Mouse (Mus musculus): Measurements from ENCODE around the gene Retreg3.
"Not testable (repeated sequence)": the region's sequence is repeated elsewhere in the genome, so short reads cannot be mapped to it uniquely, and the experiment has no call there.

The Retreg3 gene

DNA sequence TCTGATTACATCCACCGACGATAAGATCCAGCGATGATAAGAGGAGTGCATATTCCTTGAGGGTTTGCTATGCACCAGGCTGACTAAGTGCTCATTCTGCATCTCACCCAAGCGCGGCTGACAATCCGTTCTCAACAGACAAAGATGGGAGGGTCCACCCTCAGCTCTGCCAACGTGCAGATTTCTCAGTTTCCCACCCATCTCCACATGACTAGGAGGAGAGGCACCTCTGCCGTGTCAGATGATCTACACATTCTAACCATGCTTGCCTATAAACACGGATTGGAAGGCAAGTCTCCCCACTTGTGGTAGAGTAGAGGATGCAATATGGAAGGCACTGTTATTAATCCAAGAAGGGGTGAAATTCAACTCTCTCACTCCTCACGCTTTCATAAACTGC lies 29.1 kb upstream of the Retreg3 start:
- no peak for DNase-seq (ENCODE audit: low spot score)

DNA sequence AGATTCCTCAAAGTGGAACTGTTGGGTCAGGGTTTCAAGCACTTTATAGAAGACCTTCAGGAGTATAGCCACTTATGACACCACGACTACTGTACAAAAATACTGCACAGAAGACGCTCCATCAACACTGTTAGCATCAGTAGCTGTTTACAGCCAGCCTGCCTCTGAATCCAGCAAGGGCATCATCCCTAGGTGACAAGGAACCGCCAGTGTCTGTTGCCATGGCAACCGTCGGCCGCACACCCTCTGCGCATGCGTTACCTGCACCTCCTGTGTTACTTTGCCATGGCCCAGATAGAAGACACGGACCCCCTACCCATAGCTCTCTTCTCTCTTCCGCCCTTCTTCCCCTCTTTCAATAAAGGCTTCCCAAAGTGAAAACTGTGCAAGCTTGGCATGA lies 26.7 kb upstream of the Retreg3 start:
- peak; percentile 59 for DNase-seq (ENCODE audit: low spot score)

- peak; percentile 86 for DNase-seq (ENCODE audit: low spot score)
Observed at GRCm38 (mm10) chr11:101143338-101144225, 23.9 kb upstream of the Retreg3 start.

DNA sequence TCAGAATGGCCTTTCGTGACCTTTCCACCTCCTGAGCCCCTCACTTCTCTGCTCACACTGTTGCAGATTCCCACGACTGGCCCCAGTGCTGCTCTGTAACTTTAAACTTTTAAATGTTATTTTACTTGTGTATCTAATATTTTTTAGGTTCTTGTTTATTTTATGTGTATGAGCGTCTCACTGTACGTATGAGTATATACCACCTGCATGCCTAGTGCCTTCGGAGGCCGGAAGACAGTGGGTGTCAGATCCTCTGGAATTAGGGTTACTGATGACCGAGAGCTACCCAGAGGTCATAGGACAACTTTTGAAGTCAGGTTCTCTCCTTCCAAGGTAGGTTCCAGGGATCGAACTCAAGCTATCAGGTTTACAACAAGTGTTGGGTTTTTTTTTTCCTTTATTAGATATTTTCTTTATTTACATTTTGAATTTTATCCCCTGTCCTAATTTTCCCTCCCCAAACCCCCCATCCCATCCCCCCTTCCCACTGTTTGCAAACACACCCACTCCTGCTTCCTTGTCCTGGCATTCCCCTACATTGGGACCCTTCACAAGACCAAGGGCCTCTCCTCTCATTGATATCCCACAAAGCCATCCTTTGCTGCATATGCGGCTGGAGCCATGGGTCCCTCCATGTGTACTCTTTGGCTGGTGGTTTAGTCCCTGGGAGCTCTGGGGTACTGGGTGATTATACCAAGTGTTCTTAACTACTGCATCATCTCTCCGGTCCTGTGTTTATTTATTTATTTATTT lies 22.7 kb upstream of the Retreg3 start:
- no peak for DNase-seq (ENCODE audit: low spot score)

GRCm38 (mm10) chr11:101141088-101141487 lies 21.4 kb upstream of the Retreg3 start:
- DNase-seq (ENCODE audit: low spot score): no peak

- DNase-seq (ENCODE audit: low spot score): peak; percentile 40
Observed at GRCm38 (mm10) chr11:101140164-101140819, 20.6 kb upstream of the Retreg3 start.

DNA sequence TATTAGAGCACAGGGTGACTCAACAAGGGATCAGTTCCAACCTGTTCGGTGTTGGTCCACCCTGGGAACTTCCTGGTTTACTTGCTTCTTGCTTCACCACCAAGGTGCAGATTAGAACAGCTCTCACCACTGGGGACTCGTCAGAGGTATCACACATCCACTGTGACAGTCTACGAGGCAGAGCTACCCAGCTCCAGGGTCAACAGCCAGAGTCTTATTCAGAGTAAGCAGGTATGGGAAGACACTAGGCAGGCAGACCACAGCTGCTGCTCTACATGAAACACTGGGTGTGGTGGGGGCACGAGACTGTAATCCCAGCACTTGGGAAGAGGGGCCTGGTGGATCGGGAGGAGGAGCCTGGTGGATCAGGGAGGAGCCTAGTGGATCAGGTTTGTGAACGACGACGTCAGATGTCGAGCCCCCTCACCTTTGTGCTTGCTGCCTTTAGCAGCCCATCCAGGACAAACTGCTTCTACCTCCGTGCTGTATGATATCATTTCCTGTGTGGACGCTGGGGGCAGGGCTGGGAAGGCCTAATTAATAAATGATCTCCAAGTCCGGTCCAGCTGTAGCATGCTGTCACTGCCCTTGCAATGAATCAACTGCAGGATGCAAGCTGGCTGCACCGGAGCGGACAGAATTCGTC lies 19.0 kb upstream of the Retreg3 start:
- peak; percentile 73 for DNase-seq (ENCODE audit: low spot score)

- no peak for DNase-seq (ENCODE audit: low spot score)
Observed at GRCm38 (mm10) chr11:101137000-101137399, 17.3 kb upstream of the Retreg3 start.

DNA sequence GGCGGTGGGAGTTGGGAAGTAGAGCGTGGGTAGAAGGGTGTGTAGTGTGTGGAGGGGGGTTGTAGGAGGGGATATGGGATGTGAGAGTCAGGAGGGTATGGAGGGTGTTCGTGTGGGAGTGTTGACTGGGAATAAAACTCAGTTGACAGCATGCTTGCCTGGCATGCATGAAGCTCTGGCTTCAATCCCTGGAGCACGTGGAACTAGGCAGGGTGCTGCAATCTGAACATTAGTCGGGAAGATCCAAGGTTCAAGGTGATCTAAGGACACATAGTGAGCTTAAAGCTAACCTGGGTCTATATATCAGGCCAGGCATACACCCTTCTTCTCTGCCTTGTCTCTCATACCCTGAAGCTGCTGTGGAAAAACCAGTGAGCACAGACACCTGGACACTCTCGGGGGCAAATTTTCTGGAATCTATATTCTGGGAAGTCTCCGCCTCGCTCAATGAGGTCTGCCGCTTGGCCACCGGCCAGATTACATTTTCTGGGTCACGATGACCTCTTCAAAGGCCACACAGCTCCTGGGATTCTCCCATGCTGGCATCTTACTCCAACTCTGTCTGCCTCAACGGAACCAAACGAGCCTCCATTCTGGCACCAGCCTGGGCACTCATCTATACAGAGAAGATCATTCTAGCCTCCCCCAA lies 14.6 kb upstream of the Retreg3 start:
- DNase-seq (ENCODE audit: low spot score): no peak

DNA sequence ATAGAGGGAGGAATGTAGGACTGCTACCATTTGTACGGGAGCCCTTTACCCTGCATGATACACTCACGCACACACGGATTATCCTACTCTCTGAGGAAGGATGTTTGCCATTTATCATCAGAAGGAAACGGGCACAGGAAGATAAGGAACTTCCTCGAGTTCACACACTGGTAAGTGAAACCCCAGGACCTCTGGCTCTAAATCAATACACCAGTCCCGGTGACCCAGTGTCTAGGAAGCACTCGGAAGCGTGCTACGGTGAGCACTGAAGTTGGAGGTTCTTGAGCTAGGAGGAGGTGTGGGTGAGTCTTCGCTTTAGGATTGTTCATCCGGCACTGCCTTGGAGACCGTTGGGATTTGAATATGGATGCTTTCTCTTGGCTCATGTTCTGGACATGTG lies 13.3 kb upstream of the Retreg3 start:
- DNase-seq (ENCODE audit: low spot score): no peak

- peak; percentile 49 for DNase-seq (ENCODE audit: low spot score)
Observed at GRCm38 (mm10) chr11:101131701-101132100, 12.0 kb upstream of the Retreg3 start.

DNA sequence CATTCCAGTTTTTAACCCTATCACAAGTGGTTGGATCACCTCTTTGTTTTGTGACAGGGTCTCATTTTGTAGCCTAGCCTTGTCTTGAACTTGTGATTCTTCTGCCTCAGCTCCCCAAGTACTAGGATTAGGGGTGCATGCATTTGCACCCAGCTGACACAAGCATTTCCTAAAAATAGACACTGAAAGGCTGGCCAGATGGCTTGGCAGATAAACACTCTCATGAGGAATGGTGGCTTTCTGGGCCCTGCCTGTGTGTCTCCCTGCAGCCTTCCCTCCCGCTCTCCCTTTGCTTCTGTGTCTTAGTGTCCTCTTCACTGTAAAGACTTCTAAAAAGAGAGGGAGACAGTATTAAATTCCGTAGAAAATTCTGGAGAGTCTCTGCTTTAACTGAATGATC lies 11.5 kb upstream of the Retreg3 start:
- no peak for DNase-seq (ENCODE audit: low spot score)

- DNase-seq (ENCODE audit: low spot score): no peak
Observed at GRCm38 (mm10) chr11:101130056-101130756, 10.5 kb upstream of the Retreg3 start.

GRCm38 (mm10) chr11:101128996-101129577 lies 9.4 kb upstream of the Retreg3 start:
- no peak for DNase-seq (ENCODE audit: low spot score)

GRCm38 (mm10) chr11:101127075-101127474 lies 7.4 kb upstream of the Retreg3 start:
- no peak for DNase-seq (ENCODE audit: low spot score)

DNA sequence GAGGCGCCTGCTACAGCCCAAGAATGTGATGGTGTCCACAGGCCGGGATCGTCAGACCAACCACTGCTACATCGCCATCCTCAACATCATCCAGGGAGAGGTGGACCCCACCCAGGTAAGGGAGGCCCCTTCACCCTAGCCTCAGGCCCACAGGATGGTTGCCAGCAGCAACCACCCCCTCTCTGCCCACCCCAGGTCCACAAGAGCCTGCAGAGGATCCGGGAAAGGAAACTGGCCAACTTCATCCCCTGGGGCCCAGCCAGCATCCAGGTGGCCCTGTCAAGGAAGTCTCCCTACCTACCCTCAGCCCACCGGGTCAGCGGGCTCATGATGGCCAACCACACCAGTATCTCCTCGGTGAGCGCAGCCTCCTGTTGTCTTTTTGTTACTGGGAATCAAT lies 5.3 kb upstream of the Retreg3 start:
- DNase-seq (ENCODE audit: low spot score): not testable (repeated sequence)

GRCm38 (mm10) chr11:101124494-101124893 lies 4.8 kb upstream of the Retreg3 start:
- not testable (repeated sequence) for DNase-seq (ENCODE audit: low spot score)

DNA sequence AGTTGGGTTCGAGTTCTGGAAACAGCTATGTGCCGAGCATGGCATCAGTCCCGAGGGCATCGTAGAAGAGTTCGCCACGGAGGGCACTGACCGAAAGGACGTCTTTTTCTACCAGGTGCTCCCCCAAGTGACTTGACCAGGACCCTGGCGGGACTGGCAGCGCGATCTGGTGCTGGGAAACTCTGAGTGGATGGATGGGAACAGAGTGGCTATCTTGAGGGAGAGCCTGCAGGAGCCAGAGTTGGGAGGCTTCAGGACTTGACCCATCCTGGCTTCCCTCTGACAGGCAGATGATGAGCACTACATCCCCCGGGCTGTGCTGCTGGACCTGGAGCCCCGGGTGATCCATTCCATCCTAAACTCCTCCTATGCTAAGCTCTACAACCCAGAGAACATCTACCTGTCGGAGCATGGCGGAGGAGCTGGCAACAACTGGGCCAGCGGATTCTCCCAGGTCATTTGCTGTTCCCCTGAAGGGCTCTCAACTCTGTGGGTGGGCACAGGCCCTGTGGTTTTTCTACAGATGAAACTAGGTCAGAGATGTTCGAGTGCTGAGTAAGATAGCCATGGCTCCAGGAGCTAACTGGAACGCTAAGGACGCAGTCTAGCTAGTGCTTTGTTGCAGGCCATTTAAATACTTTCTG lies 974 bp upstream of the Retreg3 start:
- no peak for DNase-seq (ENCODE audit: low spot score)

DNA sequence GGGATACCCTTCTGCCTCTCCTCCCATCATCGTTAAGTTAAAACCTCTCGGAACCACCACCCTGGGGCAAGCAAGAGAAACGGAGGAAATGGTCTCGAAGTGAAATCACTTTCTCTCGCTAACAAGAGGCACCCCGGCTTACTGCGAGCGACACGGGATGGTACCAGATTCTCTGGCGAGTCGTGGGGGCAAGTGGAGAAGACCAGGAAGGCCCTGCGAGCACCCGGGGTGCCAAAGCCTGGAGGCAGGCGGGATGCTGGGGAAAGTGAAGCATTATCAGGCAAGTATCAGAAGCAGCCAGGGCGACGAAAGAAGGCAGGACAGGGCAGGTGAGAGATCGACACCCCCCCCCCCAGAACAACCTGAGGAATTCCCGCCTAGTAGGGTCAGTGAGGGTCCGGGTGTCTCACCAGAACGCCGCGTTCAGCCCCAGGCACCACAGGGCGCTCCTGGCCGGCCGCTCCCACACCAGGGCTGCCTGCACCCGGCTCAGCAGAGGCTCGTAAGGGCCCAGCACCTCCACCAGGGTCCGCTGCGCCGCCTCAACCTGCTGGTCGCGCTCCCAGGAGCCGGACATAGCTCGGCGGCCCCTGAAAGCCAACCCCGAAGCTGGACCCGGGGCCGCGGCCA lies 447 bp downstream of the Retreg3 start:
- DNase-seq (ENCODE audit: low spot score): no peak

DNA sequence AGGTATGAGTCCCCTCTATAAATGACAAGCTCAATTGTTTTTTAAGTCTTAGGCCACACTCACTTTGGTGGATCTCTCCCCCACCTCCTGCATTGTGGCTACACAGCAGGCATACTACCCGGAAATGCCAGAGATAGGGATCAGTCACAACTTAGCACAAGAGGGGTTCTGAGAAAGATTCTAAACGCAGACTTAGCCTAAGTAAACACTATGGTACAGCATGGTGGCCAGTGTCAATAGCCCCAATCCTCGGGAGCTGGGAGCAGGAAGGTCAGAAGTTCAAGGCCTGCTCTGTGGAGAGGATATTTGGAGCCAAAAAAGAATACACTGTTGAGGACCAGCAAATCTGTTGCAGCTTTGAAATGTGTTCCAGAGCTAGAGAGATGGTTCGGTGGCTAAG lies 1.6 kb downstream of the Retreg3 start:
- DNase-seq (ENCODE audit: low spot score): no peak
